Mouse (Mus musculus) liver, embryonic 15.5 days (tissue): ENCODE measurements around the gene Ucp2. TPM values are rescaled to one million over a fixed set of nuclear protein-coding genes. Genes with fewer than 3 reads are reported as not detected.
A peak's percentile ranks its signal among the peaks of the same experiment; 100 is the strongest.
"Not testable (repeated sequence)": the region's sequence is repeated elsewhere in the genome, so short reads cannot be mapped to it uniquely, and the experiment has no call there.

ENCODE experiments used
- ATAC-seq: fragments of 200-750 bp; cut with Nextera tagmentation; 2 replicates; pipeline ENCODE4 v1.8.0; 2017; ENCODE audit warnings: moderate number of reproducible peaks, mild to moderate bottlenecking, moderate library complexity; ENCODE audit not compliant: insufficient read depth
- H3K27ac ChIP-seq: fragments of 300-500 bp; sonication (generic); replicated peaks from 2 replicates; pipeline ENCODE4 v1.5.1; 2015; ENCODE audit warnings: mild to moderate bottlenecking, inconsistent platforms
- H3K27me3 ChIP-seq: fragments of 300-500 bp; sonication (generic); 2 replicates; pipeline ENCODE4 v1.6.1; 2015; ENCODE audit warnings: mild to moderate bottlenecking, inconsistent platforms
- H3K36me3 ChIP-seq: fragments of 300-500 bp; sonication (generic); replicated peaks from 2 replicates; pipeline ENCODE4 v1.6.1; 2015; ENCODE audit warnings: moderate library complexity, mild to moderate bottlenecking, inconsistent platforms
- H3K4me1 ChIP-seq: fragments of 300-500 bp; sonication (generic); replicated peaks from 2 replicates; pipeline ENCODE4 v1.6.1; 2015; ENCODE audit warnings: inconsistent platforms
- H3K4me2 ChIP-seq: fragments of 300-500 bp; sonication (generic); 2 replicates; pipeline ENCODE4 v1.6.1; 2015; ENCODE audit warnings: moderate library complexity, mild to moderate bottlenecking, inconsistent platforms
- H3K4me3 ChIP-seq: fragments of 300-500 bp; sonication (generic); replicated peaks from 2 replicates; pipeline ENCODE4 v1.5.1; 2015; ENCODE audit warnings: mild to moderate bottlenecking, inconsistent platforms
- H3K9ac ChIP-seq: fragments of 300-500 bp; sonication (generic); 2 replicates; pipeline ENCODE4 v1.6.1; 2015; ENCODE audit warnings: moderate library complexity, mild to moderate bottlenecking, inconsistent platforms
- H3K9me3 ChIP-seq: fragments of 300-500 bp; sonication (generic); replicated peaks from 2 replicates; pipeline ENCODE4 v1.6.1; 2016; ENCODE audit warnings: inconsistent platforms
- WGBS: fragments of 180-500 bp; shearing (Covaris S2); methylation state at CpG from one replicate; pipeline ENCODE4 v1.1.7; 2015; ENCODE audit warnings: mixed read lengths; ENCODE audit not compliant: insufficient replicate concordance; 5-methylcytosine and 5-hydroxymethylcytosine counted together
- polyA plus RNA-seq: library from polyadenylated mRNA; unstranded; fragments of >200 nt; fragmentation: Nextera tagmentation; extraction: Ambion mirVana; gene quantifications from 2 replicates; pipeline ENCODE4 v1.2.1, GENCODE M21; 2015

Gene Ucp2
- polyA plus RNA-seq, 1 experiment from 2014 or later, result 734 TPM

- Histone ChIP-seq H3K36me3 (no peaks in the 10 kb centered on the region), H3K27me3 (no peaks in the 10 kb centered on the region), H3K4me3 (no peak overlapping the region), H3K9me3 (no peaks in the 10 kb centered on the region), H3K4me2 (no peak overlapping the region), H3K9ac (no peak overlapping the region), H3K4me1 (peaks cover 35% of the 10 kb centered on the region), H3K27ac (no peak overlapping the region)
- no peak for ATAC-seq
- 54% methylated on average over 15 of the region's 15 CpGs for WGBS
Observed at GRCm38 (mm10) chr7:100479823-100480164, 13.3 kb upstream of the Ucp2 start.

- no peaks in the 10 kb centered on the region for H3K36me3 ChIP-seq
- no peak overlapping the region for H3K4me2 ChIP-seq
- ATAC-seq, result no peak
- H3K4me3 ChIP-seq, result no peak overlapping the region
- H3K4me1 ChIP-seq, result peaks cover 37% of the 10 kb centered on the region
- 76% methylated on average over 17 of the region's 17 CpGs for WGBS
- no peak overlapping the region for H3K9ac ChIP-seq
- no peaks in the 10 kb centered on the region for H3K27me3 ChIP-seq
- no peak overlapping the region for H3K27ac ChIP-seq
- H3K9me3 ChIP-seq, result no peaks in the 10 kb centered on the region
Observed at GRCm38 (mm10) chr7:100480175-100480574, 13.0 kb upstream of the Ucp2 start.

GRCm38 (mm10) chr7:100482046-100482445 lies 11.1 kb upstream of the Ucp2 start:
- WGBS, result 77% methylated on average over 2 of the region's 2 CpGs
- not testable (repeated sequence) for H3K36me3 ChIP-seq, ATAC-seq, H3K27me3 ChIP-seq, H3K4me3 ChIP-seq, H3K9me3 ChIP-seq, H3K4me2 ChIP-seq, H3K9ac ChIP-seq
- Histone ChIP-seq H3K4me1 (peaks cover 43% of the 10 kb centered on the region), H3K27ac (0 out of 2 replicates have a peak overlapping the region, but pooled peaks have one; percentile 24)

- peak overlapping the region; percentile 24; the same call in 1 of the 2 replicates for H3K27ac ChIP-seq
- no peak for ATAC-seq
- WGBS, result 59% methylated on average over 5 of the region's 5 CpGs
- H3K36me3 ChIP-seq, result no peaks in the 10 kb centered on the region
- H3K4me3 ChIP-seq, result no peak overlapping the region
- H3K9ac ChIP-seq, result no peak overlapping the region
- no peaks in the 10 kb centered on the region for H3K27me3 ChIP-seq
- peaks cover 44% of the 10 kb centered on the region for H3K4me1 ChIP-seq
- no peak overlapping the region for H3K4me2 ChIP-seq
- H3K9me3 ChIP-seq, result no peaks in the 10 kb centered on the region
Observed at GRCm38 (mm10) chr7:100484493-100484892, 8.6 kb upstream of the Ucp2 start.

- WGBS, result 51% methylated on average over 2 of the region's 2 CpGs
- Histone ChIP-seq H3K27me3 (no peaks in the 10 kb centered on the region), H3K36me3 (no peaks in the 10 kb centered on the region), H3K4me2 (no peak overlapping the region), H3K9me3 (no peaks in the 10 kb centered on the region), H3K4me1 (peaks cover 40% of the 10 kb centered on the region), H3K27ac (no peak overlapping the region), H3K4me3 (no peak overlapping the region), H3K9ac (no peak overlapping the region)
- no peak for ATAC-seq
Observed at GRCm38 (mm10) chr7:100487301-100487700, 5.8 kb upstream of the Ucp2 start.

GRCm38 (mm10) chr7:100488474-100489048 lies 4.6 kb upstream of the Ucp2 start:
- 57% methylated on average over 10 of the region's 10 CpGs for WGBS
- no peak overlapping the region for H3K4me2 ChIP-seq
- H3K27me3 ChIP-seq, result no peaks in the 10 kb centered on the region
- no peak overlapping the region for H3K9ac ChIP-seq
- no peak overlapping the region for H3K27ac ChIP-seq
- H3K36me3 ChIP-seq, result no peaks in the 10 kb centered on the region
- peaks cover 42% of the 10 kb centered on the region for H3K4me1 ChIP-seq
- H3K9me3 ChIP-seq, result no peaks in the 10 kb centered on the region
- no peak for ATAC-seq
- H3K4me3 ChIP-seq, result no peak overlapping the region

GRCm38 (mm10) chr7:100492391-100493116 lies 583 bp upstream of the Ucp2 start:
- peaks cover 36% of the 10 kb centered on the region for H3K36me3 ChIP-seq
- ATAC-seq, result peak; percentile 71
- H3K4me3 ChIP-seq, result peak overlapping the region; percentile 79
- no peaks in the 10 kb centered on the region for H3K9me3 ChIP-seq
- no peaks in the 10 kb centered on the region for H3K27me3 ChIP-seq
- peak overlapping the region; percentile 93 for H3K27ac ChIP-seq
- H3K4me2 ChIP-seq, result peak overlapping the region; percentile 93
- peaks cover 48% of the 10 kb centered on the region for H3K4me1 ChIP-seq
- H3K9ac ChIP-seq, result peak overlapping the region; percentile 90
- 2% methylated on average over 34 of the region's 36 CpGs for WGBS

- peak overlapping the region; percentile 79 for H3K4me3 ChIP-seq
- no peaks in the 10 kb centered on the region for H3K9me3 ChIP-seq
- WGBS, result 12% methylated on average over 19 of the region's 19 CpGs
- peaks cover 60% of the 10 kb centered on the region for H3K4me1 ChIP-seq
- H3K9ac ChIP-seq, result peak overlapping the region; percentile 90
- no peaks in the 10 kb centered on the region for H3K27me3 ChIP-seq
- peak overlapping the region; percentile 93 for H3K4me2 ChIP-seq
- ATAC-seq, result peak; percentile 3
- H3K27ac ChIP-seq, result peak overlapping the region; percentile 93
- H3K36me3 ChIP-seq, result peaks cover 48% of the 10 kb centered on the region
Observed at GRCm38 (mm10) chr7:100493484-100494414, 612 bp downstream of the Ucp2 start.

GRCm38 (mm10) chr7:100494415-100494831 lies 1.3 kb downstream of the Ucp2 start:
- Histone ChIP-seq H3K27ac (peak overlapping the region; percentile 93), H3K4me1 (peaks cover 66% of the 10 kb centered on the region), H3K4me3 (peak overlapping the region; percentile 79), H3K36me3 (peaks cover 55% of the 10 kb centered on the region), H3K4me2 (peak overlapping the region; percentile 93), H3K27me3 (no peaks in the 10 kb centered on the region), H3K9ac (peak overlapping the region; percentile 90), H3K9me3 (no peaks in the 10 kb centered on the region)
- 40% methylated on average over 7 of the region's 7 CpGs for WGBS
- ATAC-seq, result no peak

- WGBS, result 21% methylated on average over 8 of the region's 8 CpGs
- no peak for ATAC-seq
- Histone ChIP-seq H3K9me3 (no peaks in the 10 kb centered on the region), H3K36me3 (peaks cover 61% of the 10 kb centered on the region), H3K4me3 (peak overlapping the region; percentile 79), H3K9ac (peak overlapping the region; percentile 90), H3K27ac (peak overlapping the region; percentile 93), H3K4me2 (peak overlapping the region; percentile 93), H3K27me3 (no peaks in the 10 kb centered on the region), H3K4me1 (peaks cover 73% of the 10 kb centered on the region)
Observed at GRCm38 (mm10) chr7:100495042-100495441, 1.9 kb downstream of the Ucp2 start.
